Mouse (Mus musculus) right cerebral cortex, postnatal 4 days (tissue): ENCODE results near the gene Crtac1.

ENCODE experiments used
- DNase-seq: peaks from one replicate; pipeline ENCODE4 v3.0.0-alpha.2; 2022

Crtac1 gene

GRCm38 (mm10) chr19:42272003-42272963 is 159.3 kb downstream of the Crtac1 start:
- peak; percentile 96 for DNase-seq

- no peak for DNase-seq
These were observed 160.4 kb downstream of the Crtac1 start for GRCm38 (mm10) chr19:42271182-42271581.

GRCm38 (mm10) chr19:42270119-42270518 is 161.5 kb downstream of the Crtac1 start:
- no peak for DNase-seq

- DNase-seq, result peak; percentile 46
These were observed 163.2 kb downstream of the Crtac1 start for GRCm38 (mm10) chr19:42268337-42268736.

GRCm38 (mm10) chr19:42263524-42263923 is 168.1 kb downstream of the Crtac1 start:
- no peak for DNase-seq

GRCm38 (mm10) chr19:42260486-42260885 is 171.1 kb downstream of the Crtac1 start:
- DNase-seq, result no peak

GRCm38 (mm10) chr19:42258596-42258995 is 173.0 kb downstream of the Crtac1 start:
- DNase-seq, result no peak

GRCm38 (mm10) chr19:42258031-42258430 is 173.6 kb downstream of the Crtac1 start:
- DNase-seq, result no peak

GRCm38 (mm10) chr19:42257241-42257635 is 174.3 kb downstream of the Crtac1 start:
- no peak for DNase-seq

- DNase-seq, result peak; percentile 52
These were observed 174.9 kb downstream of the Crtac1 start for GRCm38 (mm10) chr19:42256611-42257240.

GRCm38 (mm10) chr19:42255784-42256610 is 175.6 kb downstream of the Crtac1 start:
- DNase-seq, result peak; percentile 73

GRCm38 (mm10) chr19:42255438-42255783 is 176.2 kb downstream of the Crtac1 start:
- peak; percentile 73 for DNase-seq

- no peak for DNase-seq
These were observed 181.3 kb downstream of the Crtac1 start for GRCm38 (mm10) chr19:42249976-42250914.

GRCm38 (mm10) chr19:42247519-42247918 is 184.1 kb downstream of the Crtac1 start, which contains the start of gene Golga7b:
Gene Golga7b, plus strand, starts transcription at chr19:42247574.
- no peak for DNase-seq

- DNase-seq, result no peak
These were observed 185.0 kb downstream of the Crtac1 start for GRCm38 (mm10) chr19:42246626-42247025.

GRCm38 (mm10) chr19:42243401-42243800 is 188.2 kb downstream of the Crtac1 start:
- DNase-seq, result no peak

GRCm38 (mm10) chr19:42240881-42241280 is 190.7 kb downstream of the Crtac1 start:
- DNase-seq, result no peak

GRCm38 (mm10) chr19:42238341-42238715 is 193.3 kb downstream of the Crtac1 start:
- no peak for DNase-seq

GRCm38 (mm10) chr19:42237602-42238340 is 193.8 kb downstream of the Crtac1 start:
- DNase-seq, result no peak
